Mouse (Mus musculus): ENCODE results near the gene Enkd1. TPM values are rescaled to one million over a fixed set of nuclear protein-coding genes. Genes with fewer than 3 reads are reported as not detected.

Gene Enkd1
- polyA plus RNA-seq, 1 experiment from 2014 or later = 33.4 TPM

Other genes with a start within 250 kb of the Enkd1 start
- 157 and 180 TPM in 2 replicates for gene Tppp3, start 236.7 kb downstream of the Enkd1 start, polyA plus RNA-seq (2015; fragmentation: Nextera tagmentation; extraction: Ambion mirVana)
- gene Zdhhc1, start 211.3 kb downstream of the Enkd1 start, polyA plus RNA-seq (2015; fragmentation: Nextera tagmentation; extraction: Ambion mirVana) = 55.4 and 59.8 TPM in 2 replicates
- gene Hsd11b2, start 189.5 kb downstream of the Enkd1 start, polyA plus RNA-seq (2015; fragmentation: Nextera tagmentation; extraction: Ambion mirVana) = 1.4 TPM in 2 replicates
- 99.7 and 104 TPM in 2 replicates for gene Atp6v0d1, start 142.2 kb downstream of the Enkd1 start, polyA plus RNA-seq (2015; fragmentation: Nextera tagmentation; extraction: Ambion mirVana)
- 21.6 and 24.9 TPM in 2 replicates for gene Ripor1, start 103.0 kb downstream of the Enkd1 start, polyA plus RNA-seq (2015; fragmentation: Nextera tagmentation; extraction: Ambion mirVana)
- 118 and 122 TPM in 2 replicates for gene Ctcf, start 71.6 kb downstream of the Enkd1 start, polyA plus RNA-seq (2015; fragmentation: Nextera tagmentation; extraction: Ambion mirVana)
- 1.7 and 2.3 TPM in 2 replicates for gene Agrp, start 70.8 kb downstream of the Enkd1 start, polyA plus RNA-seq (2015; fragmentation: Nextera tagmentation; extraction: Ambion mirVana)
- gene Carmil2, start 21.9 kb downstream of the Enkd1 start, polyA plus RNA-seq (2015; fragmentation: Nextera tagmentation; extraction: Ambion mirVana) = 0.77 and 1.0 TPM in 2 replicates
- gene Acd, start 7.1 kb downstream of the Enkd1 start, polyA plus RNA-seq (2015; fragmentation: Nextera tagmentation; extraction: Ambion mirVana) = 65.0 and 73.3 TPM in 2 replicates
- gene Pard6a, start 7.1 kb downstream of the Enkd1 start, polyA plus RNA-seq (2015; fragmentation: Nextera tagmentation; extraction: Ambion mirVana) = 17.5 and 20.4 TPM in 2 replicates
- 0.20 and 0.37 TPM in 2 replicates for gene 4933405L10Rik, start 555 bp downstream of the Enkd1 start, polyA plus RNA-seq (2015; fragmentation: Nextera tagmentation; extraction: Ambion mirVana)
- gene Gfod2, start 50.5 kb upstream of the Enkd1 start, polyA plus RNA-seq (2015; fragmentation: Nextera tagmentation; extraction: Ambion mirVana) = 21.9 and 23.1 TPM in 2 replicates
- 12.5 and 12.9 TPM in 2 replicates for gene Ranbp10, start 119.1 kb upstream of the Enkd1 start, polyA plus RNA-seq (2015; fragmentation: Nextera tagmentation; extraction: Ambion mirVana)
- 3.5 and 7.2 TPM in 2 replicates for gene Tsnaxip1, start 119.5 kb upstream of the Enkd1 start, polyA plus RNA-seq (2015; fragmentation: Nextera tagmentation; extraction: Ambion mirVana)
- 44.9 and 46.9 TPM in 2 replicates for gene Cenpt, start 145.1 kb upstream of the Enkd1 start, polyA plus RNA-seq (2015; fragmentation: Nextera tagmentation; extraction: Ambion mirVana)
- 73.2 and 75.8 TPM in 2 replicates for gene Thap11, start 146.9 kb upstream of the Enkd1 start, polyA plus RNA-seq (2015; fragmentation: Nextera tagmentation; extraction: Ambion mirVana)
- 150 and 188 TPM in 2 replicates for gene Nutf2, start 152.4 kb upstream of the Enkd1 start, polyA plus RNA-seq (2015; fragmentation: Nextera tagmentation; extraction: Ambion mirVana)
- 48.9 and 56.3 TPM in 2 replicates for gene Edc4, start 172.7 kb upstream of the Enkd1 start, polyA plus RNA-seq (2015; fragmentation: Nextera tagmentation; extraction: Ambion mirVana)
- gene Nrn1l, start 185.4 kb upstream of the Enkd1 start, polyA plus RNA-seq (2015; fragmentation: Nextera tagmentation; extraction: Ambion mirVana) = 1.7 and 1.8 TPM in 2 replicates
- 35.8 and 40.2 TPM in 2 replicates for gene Pskh1, start 192.2 kb upstream of the Enkd1 start, polyA plus RNA-seq (2015; fragmentation: Nextera tagmentation; extraction: Ambion mirVana)
- gene Ctrl, start 225.7 kb upstream of the Enkd1 start, polyA plus RNA-seq (2015; fragmentation: Nextera tagmentation; extraction: Ambion mirVana) = 1.4 TPM in 2 replicates
- 31.0 and 33.8 TPM in 2 replicates for gene Psmb10, start 230.2 kb upstream of the Enkd1 start, polyA plus RNA-seq (2015; fragmentation: Nextera tagmentation; extraction: Ambion mirVana)
- gene Lcat, start 235.2 kb upstream of the Enkd1 start, polyA plus RNA-seq (2015; fragmentation: Nextera tagmentation; extraction: Ambion mirVana) = 2.8 and 3.3 TPM in 2 replicates

Data from embryonic facial prominence, embryonic 15.5 days (tissue).